Mouse (Mus musculus): ENCODE results near the gene Sec16b.
A peak's percentile ranks its signal among the peaks of the same experiment; 100 is the strongest.

DNA sequence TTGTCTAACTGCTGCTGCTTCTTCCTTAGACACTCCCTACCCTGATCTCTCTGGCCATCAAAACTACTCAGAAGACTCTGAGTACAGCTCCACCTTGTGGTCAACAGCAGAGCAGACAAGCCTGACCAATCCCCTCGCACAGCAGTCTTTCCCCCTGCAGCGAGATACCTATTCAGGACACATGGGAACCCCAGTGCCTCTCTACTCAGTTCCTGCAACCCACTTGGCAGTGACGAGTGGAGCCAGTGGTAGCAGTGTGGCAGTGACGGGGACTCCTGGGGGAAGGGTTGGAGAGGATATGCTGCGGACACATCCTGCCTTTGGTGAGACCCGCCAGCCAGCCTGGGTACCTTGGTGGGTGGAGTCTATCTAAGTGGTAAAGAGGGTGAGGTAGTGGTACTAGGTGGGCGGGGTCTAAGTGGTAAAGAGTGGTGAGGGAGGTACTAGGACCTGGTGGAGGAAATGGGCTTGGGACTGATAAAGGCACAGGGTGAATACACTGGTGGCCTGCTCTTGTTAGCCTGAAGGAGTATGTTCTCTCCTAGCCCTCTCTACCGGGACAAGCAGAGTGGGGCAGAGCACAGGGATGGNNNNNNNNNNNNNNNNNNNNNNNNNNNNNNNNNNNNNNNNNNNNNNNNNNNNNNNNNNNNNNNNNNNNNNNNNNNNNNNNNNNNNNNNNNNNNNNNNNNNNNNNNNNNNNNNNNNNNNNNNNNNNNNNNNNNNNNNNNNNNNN is 54.3 kb downstream of the Sec16b start:
- peak; percentile 76 for TF ChIP-seq CTCF (IDR thresholded peaks at IDR 0.05; ENCODE audit: low read depth)
- no peak for TF ChIP-seq EP300 (optimal IDR thresholded peaks at IDR 0.05)
